Mouse (Mus musculus) left cerebral cortex, adult 8-10 months (tissue): ENCODE measurements around the gene Cyb561d2. TPM values are rescaled to one million over a fixed set of nuclear protein-coding genes. Genes with fewer than 3 reads are reported as not detected.
"Not testable (repeated sequence)": the region's sequence is repeated elsewhere in the genome, so short reads cannot be mapped to it uniquely, and the experiment has no call there.

Experiments used
- DNase-seq, 2 experiments: peaks; one replicate each; pipeline ENCODE4 v3.0.0; 2022; ENCODE audit warnings: low spot score in 2 of 2
- total RNA-seq, 4 experiments: library from RNA; stranded (reverse); gene quantifications; 2 replicates each; pipeline ENCODE4 v1.2.4; 2022

Cyb561d2 gene
- 10 to 100 TPM; 16.3 to 20.6 (median 19.2) TPM for total RNA-seq

DNA sequence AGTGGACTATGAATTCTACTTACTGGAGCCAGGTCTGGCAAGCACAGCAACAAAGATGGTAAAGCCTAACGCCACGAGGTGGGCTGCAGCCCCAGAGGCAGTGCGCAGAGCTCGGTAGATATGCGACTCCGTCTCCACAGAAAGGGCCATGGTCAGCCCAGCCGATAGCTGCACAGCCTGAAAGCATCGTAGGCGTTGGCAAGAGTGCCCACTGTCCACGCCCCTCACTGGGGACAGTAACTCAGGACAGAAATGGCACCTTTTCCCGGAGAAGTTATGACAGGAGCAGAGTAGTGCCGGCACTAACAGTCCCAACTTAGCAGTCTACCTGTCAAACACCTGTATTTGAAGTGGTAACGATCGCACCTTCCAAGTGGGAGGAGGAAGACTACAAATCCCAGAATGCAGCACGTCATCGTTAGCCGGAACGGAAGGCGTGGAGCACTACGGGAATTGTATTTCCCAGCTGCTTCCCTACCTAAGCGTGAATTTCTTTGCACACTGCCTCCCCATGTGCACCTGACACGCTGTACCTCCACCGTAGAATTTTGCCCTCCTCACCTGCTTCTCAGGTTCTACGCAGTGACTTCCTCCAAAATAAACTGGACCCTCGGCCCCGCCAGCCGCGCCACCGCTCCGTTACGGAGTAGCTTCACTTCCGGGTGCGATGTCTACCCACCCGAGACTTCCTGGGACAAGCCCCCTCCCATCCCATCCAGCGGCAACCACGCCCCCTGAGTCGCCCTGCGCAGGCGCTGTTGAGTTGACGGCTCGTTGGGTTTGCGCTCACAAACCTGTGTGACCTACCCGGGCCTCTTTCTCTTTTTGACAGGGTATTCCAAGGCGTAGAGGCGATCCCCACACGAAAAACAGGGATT is at the start of gene Cyb561d2, which contains the start of gene Nprl2:
Cyb561d2 (minus strand) TSS at position 720 of the 878 bp plus-strand sequence.
Nprl2 (plus strand) TSS at position 753 of the 878 bp plus-strand sequence.
- peak; percentile 87 to 92 for DNase-seq

GRCm38 (mm10) chr9:107590773-107591060 is 48.7 kb upstream of the Cyb561d2 start:
- no peak for DNase-seq

DNA sequence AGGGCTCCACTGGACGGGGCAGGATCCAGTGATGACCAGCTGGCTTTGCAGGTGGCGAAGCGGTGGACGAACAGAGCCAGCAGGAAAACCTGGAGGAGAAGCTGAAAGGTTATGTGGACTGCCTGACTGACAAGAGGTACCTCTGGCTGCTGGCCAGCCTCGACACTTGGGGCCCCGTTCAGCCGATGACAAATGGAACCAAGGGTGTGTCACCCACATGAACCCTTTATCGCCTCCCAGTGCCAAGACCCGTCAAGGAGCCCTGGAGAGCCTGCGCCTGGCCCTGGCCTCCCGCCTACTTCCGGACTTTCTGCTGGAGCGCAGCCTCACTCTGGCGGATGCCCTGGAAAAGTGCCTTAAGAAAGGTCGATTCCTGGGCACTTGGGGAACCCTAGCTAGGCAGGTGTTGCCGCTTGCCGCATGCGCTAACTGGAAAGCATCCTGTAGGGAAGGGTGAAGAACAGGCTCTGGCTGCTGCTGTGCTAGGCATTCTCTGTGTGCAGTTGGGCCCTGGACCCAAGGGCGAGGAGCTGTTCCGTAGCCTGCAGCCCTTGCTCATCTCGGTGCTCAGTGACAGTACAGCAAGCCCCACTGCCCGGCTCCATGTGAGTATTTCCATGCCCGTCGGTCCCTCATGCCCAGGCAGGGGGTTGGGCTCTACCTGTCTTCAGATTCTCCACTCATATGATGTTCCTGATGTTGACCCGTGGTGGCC is 48.2 kb upstream of the Cyb561d2 start:
- DNase-seq, result no peak

DNA sequence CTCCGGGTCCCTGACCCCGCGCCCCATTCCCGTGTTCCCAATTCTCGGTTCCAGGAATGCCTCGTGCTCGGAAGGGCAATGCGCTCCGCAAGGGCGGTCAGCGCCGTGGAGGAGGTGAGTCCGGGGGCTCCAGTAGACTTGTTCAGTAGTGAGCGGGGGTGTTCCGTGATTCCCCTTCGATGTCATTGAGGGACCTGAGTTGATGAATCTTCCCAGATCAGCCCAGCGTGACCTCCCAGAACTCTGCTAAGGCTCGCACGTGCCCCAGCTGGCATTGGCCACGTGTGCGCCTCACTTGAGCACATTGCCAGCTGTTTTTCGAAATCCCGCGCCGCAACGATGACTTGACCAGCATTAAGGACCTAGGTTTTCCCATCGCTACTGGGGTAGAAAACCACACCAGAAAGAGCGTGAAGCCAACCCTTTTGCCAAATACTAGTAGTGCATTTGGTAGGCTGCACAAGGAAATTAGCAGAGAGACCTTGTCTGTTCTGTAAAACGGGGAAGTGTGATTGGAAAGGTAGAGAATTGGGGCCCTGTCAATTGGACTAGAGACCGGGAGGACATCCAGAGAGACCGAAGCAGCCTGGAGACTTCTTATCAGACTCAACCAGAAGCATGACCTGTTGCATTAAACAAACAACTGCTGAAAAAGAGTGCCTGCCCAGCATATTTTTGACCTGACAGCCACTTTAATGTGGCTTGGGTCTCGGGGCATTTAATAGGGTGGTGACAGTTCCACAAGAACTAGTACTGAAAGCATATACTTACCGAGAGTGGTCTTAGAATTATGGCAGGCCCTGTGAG is 46.0 kb upstream of the Cyb561d2 start:
- no peak for DNase-seq

GRCm38 (mm10) chr9:107586974-107587832 is 45.2 kb upstream of the Cyb561d2 start, which contains the start of gene Ifrd2:
TSS of gene Ifrd2 (plus strand) at chr9:107587642.
- peak; percentile 91 to 99 for DNase-seq

- DNase-seq, result no peak
These were observed 44.5 kb upstream of the Cyb561d2 start for GRCm38 (mm10) chr9:107586504-107586903.

GRCm38 (mm10) chr9:107583174-107583573 is 41.2 kb upstream of the Cyb561d2 start:
- DNase-seq, result no peak

DNA sequence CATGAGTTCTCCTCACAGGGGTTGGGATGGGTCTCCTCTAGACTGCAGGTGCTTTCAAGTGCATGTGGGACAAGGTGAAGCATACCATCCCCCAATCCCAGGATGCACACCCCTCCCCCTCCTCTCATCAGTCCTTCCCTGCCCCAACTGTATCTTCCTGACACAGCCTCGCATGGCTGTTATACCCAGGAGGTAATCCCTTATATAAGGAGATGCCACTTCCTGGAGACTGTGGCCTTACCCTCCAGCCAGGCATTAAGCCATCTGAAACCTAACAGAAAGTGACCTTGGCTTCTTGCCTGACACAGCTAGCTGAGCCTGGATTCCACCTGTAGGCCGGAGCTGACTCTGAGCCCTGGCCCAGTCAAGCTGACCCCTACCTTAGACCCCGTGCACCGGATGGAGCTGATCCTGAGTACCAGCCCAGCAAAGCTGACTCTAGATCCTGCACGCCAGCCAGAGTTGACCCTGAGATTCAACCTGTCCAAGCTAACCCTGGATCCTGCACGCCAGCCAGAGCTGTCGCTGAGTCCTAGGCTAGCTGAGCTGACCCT is 40.6 kb upstream of the Cyb561d2 start:
- no peak for DNase-seq

- DNase-seq, result no peak
These were observed 39.6 kb upstream of the Cyb561d2 start for GRCm38 (mm10) chr9:107581584-107581983.

GRCm38 (mm10) chr9:107580501-107581317 is 38.7 kb upstream of the Cyb561d2 start, which contains the start of gene Hyal3:
TSS of gene Hyal3 (plus strand) at chr9:107580818.
- DNase-seq, result peak; percentile 70 to 88

GRCm38 (mm10) chr9:107579023-107579900 is 37.3 kb upstream of the Cyb561d2 start:
- DNase-seq, result no peak

GRCm38 (mm10) chr9:107578587-107578986 is 36.6 kb upstream of the Cyb561d2 start, which contains the start of gene Naa80:
TSS of gene Naa80 (plus strand) at chr9:107578887.
- DNase-seq, result no peak

DNA sequence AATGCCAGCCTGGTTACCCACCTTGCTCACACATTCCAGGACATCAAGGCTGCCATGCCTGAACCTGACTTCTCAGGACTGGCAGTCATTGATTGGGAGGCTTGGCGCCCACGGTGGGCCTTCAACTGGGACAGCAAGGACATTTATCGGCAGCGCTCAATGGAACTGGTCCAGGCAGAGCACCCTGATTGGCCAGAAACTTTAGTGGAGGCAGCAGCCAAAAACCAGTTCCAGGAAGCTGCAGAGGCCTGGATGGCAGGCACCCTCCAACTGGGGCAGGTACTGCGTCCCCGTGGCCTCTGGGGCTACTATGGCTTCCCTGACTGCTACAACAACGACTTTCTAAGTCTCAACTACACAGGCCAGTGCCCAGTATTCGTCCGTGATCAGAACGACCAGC is 35.9 kb upstream of the Cyb561d2 start:
- DNase-seq, result no peak

- DNase-seq, result no peak
These were observed 34.5 kb upstream of the Cyb561d2 start, which contains the start of gene Hyal1 for GRCm38 (mm10) chr9:107576357-107577107. TSS of gene Hyal1 (plus strand) at chr9:107576927.

DNA sequence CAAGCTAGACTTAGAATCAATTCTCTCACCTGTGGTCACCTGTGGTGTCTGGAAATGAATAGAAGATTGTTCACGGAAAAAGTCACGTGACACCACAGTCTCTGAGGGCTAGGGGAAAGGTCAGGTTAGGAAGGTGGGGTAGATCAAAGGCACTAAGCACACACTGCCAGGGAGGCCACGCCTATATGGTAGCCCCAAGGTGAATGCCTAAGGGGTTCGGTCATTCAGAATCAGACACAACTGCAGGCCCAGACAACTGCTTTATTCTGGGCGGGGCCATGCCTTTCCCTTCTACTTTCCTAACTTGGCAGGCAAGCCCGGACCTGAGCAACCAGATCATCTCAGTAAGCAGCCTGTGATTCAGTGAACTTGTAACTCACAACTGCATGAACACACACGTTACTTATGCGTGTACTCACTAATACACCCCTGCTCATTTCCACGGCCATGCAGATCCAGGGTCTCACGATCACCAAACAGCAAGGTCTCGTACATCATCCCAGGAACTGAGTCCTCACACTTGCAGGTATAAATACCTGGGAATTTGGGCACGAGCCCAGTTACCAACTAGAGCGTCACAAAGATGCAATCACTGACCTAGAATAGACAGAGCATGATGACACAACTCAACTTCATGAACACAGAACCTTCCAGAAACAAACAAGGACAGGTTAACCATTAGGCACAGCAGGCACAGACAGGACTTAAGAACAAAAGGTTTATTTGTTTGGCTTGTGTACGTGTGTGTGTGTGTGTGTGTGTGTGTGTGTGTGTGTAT is 33.8 kb upstream of the Cyb561d2 start:
- DNase-seq, result no peak

- DNase-seq, result not testable (repeated sequence)
These were observed 31.8 kb upstream of the Cyb561d2 start for GRCm38 (mm10) chr9:107573774-107574173.

DNA sequence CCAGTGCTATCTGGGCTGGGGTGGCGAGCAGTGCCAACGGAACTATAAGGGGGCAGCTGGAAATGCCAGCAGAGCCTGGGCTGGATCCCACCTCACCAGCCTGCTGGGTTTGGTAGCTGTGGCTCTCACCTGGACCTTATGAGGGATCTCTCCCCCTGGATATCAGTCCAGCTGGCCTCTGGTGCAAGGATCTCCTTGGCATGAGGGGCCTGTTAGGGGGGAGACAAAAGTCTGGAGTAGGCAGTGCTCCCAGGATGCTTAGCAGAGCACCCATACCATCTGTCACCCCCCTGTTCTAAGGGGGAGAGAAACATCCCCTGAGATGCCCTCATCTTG is 30.3 kb upstream of the Cyb561d2 start:
- DNase-seq, result no peak
